Mouse (Mus musculus): ENCODE results near the gene Wfdc10. TPM values are rescaled to one million over a fixed set of nuclear protein-coding genes. Genes with fewer than 3 reads are reported as not detected.

Wfdc10 gene
- polyA plus RNA-seq, 1 experiment from 2014 or later = not detected

DNA sequence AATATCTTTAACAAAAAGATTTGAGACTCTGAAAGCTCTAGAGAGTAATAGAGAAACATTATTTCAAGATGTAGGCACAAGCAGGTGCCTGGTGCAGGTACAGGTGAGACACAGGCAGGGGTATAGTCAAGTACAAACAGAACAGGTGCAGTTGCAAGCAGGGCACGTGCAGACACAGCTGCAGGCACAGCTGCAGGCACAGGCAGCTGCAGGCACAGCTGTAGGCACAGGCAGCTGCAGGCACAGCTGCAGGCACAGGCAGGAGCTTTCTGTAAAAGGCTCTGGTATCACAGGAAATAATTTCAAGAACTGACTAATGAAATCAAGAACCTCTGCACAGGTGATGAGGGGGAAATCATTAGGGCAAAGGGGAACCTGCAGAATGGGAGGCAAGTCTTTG is 15.1 kb downstream of the Wfdc10 start:
- H3K9me3 ChIP-seq = peaks cover 13% of the 10 kb centered on the region
- H3K36me3 ChIP-seq (replicated peaks) = no peaks in the 10 kb centered on the region
- no peak overlapping the region for H3K27ac ChIP-seq
- no peak for DNase-seq (ENCODE audit: extremely low spot score, low spot score)
- no peak overlapping the region for H3K4me3 ChIP-seq
- no peaks in the 10 kb centered on the region for H3K4me1 ChIP-seq
- 46% methylated on average over 1 of the region's 1 CpGs for WGBS
- H3K27me3 ChIP-seq (ENCODE audit: poor library complexity, severe bottlenecking) = no peaks in the 10 kb centered on the region

DNA sequence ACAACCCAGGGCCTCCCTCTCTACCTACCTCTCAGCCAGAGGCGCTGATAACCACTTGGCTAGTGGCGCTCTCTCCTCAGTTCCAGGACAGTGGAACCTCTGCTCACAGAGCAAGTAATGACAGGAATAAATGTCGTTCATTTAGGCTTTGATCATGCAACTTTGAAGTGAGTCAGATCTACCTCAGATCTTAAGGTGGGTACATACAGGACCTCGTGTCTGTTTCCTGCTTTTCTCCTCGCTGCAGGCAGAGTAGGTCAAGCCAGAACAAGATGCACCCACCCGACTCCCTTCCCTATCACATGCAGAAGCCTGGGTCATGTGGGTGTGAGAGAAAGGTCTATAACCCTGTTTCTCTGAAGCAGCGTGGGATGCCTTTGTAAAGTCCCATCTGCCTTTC is 18.1 kb downstream of the Wfdc10 start, which contains the start of gene Wfdc11:
Wfdc11 (minus strand) TSS at position 101 of the 400 bp plus-strand sequence.
- WGBS = 84% methylated on average over 7 of the region's 7 CpGs
- H3K4me3 ChIP-seq = no peak within 1 kb of the TSS
- H3K27ac ChIP-seq = no peak within 1 kb of the TSS
- DNase-seq (ENCODE audit: extremely low spot score, low spot score) = no peak
- peaks cover 5% of the 10 kb centered on the region for H3K4me1 ChIP-seq
- H3K27me3 ChIP-seq (ENCODE audit: poor library complexity, severe bottlenecking) = no peaks in the 10 kb centered on the region
- H3K36me3 ChIP-seq (replicated peaks) = no peaks in the 10 kb centered on the region
- H3K9me3 ChIP-seq = no peaks in the 10 kb centered on the region; the same call in 1 of the 2 replicates

DNA sequence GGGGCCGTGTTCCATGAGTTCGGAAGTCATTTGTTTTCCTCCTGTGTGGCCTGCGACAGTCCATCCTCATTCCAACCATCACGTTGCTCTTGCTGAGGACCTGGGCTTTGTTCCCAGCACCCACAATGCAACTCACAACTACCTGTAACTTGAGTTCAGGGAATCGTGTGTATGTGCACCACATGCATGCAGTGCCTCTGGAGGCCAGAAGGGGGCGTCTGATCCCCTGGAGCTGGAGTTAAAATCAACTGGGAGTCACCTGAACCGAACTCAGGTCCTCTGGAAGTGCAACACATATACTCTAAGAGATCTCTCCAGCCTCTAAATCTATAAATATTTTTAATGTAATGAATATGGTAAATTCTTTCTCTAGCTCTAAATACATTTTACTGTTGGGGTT is 20.3 kb downstream of the Wfdc10 start:
- H3K27me3 ChIP-seq (ENCODE audit: poor library complexity, severe bottlenecking) = no peaks in the 10 kb centered on the region
- H3K36me3 ChIP-seq (replicated peaks) = no peaks in the 10 kb centered on the region
- WGBS = 76% methylated on average over 7 of the region's 7 CpGs
- no peak for DNase-seq (ENCODE audit: extremely low spot score, low spot score)
- no peaks in the 10 kb centered on the region for H3K9me3 ChIP-seq
- H3K27ac ChIP-seq = no peak overlapping the region
- H3K4me1 ChIP-seq = peaks cover 10% of the 10 kb centered on the region
- H3K4me3 ChIP-seq = no peak overlapping the region

DNA sequence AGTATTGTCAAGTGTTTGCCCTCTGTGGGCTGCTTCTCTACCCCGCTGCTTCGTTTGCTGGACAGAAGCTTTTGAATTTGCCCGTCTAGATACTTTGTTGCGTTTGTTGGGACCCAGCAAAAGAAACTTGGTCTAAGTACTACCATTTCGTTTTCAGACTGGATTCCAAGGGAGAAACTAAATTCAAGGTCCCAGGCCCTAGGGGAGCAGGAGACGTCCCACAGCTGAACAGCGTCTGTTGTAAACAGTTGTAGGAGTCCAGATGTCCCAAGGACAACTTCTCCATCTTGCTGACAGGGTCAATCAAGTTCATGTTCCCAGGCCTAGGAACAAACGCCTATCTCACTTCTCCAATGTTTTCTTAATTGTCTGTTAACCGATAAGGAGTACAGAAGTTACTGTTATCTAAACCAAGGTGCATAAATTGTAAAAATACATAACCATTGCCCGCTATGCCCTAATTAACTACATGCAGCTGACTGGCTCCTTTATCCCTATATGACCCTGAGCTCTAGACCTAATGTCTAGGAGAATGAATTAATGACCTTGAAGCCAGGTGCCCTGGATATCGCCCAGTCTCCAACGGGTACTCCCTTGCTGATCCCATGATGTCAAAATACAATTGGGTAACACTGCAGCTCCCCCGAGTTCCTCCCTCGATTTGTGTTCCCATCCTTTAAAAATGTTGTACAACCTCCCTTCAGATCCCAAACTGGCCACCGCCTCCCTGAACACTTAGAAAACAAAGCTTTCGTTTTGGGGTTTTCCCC is 21.3 kb downstream of the Wfdc10 start:
- H3K27me3 ChIP-seq (ENCODE audit: poor library complexity, severe bottlenecking) = no peaks in the 10 kb centered on the region
- WGBS = 89% methylated on average over 16 of the region's 16 CpGs
- no peaks in the 10 kb centered on the region for H3K36me3 ChIP-seq (replicated peaks)

DNA sequence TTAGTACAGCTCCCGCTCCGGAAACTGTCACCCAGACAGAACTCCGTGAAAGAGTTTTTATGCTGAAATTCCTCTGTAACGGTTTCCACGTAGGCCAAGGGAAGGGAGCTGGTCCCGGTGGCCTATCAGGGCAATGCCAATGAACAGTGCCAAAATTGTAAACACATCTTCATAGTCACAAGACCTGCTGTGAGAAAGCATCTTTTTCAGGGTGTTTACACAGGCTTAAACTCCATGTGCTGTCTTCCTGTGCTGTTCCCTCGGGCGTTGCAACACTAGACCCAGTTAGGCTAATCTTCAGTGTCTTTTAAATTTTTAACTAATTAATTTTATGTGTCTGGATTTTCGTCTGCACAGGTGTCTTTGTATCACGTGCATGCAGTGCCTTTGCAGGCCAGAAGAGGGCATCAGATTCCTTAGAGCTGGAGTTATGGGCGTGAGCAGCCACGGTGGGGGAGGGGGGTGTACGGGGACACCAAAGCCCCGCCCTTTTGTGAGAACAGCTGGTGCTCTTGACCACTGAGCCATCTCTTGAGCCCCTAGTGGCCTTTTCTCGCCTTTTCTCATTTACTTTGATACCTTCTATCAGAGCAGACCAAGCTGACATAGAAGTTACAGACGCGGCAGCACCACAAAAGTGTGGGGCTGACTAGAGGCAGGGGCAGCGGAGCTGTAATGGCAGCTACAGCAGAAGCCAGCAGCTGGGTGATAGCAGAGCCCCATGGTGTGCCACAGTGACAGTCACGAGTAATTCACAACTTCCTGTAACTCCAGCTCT is 23.2 kb downstream of the Wfdc10 start:
- DNase-seq (ENCODE audit: extremely low spot score, low spot score) = peak; percentile 79
- H3K27ac ChIP-seq = 0 out of 2 replicates have a peak overlapping the region, but pooled peaks have one; percentile 35

More for the DNA sequence above, 21.3 kb downstream of the Wfdc10 start:
- DNase-seq (ENCODE audit: extremely low spot score, low spot score) = no peak
- Histone ChIP-seq H3K4me1 (peaks cover 10% of the 10 kb centered on the region), H3K27ac (no peak overlapping the region), H3K4me3 (no peak overlapping the region), H3K9me3 (no peaks in the 10 kb centered on the region)

DNA sequence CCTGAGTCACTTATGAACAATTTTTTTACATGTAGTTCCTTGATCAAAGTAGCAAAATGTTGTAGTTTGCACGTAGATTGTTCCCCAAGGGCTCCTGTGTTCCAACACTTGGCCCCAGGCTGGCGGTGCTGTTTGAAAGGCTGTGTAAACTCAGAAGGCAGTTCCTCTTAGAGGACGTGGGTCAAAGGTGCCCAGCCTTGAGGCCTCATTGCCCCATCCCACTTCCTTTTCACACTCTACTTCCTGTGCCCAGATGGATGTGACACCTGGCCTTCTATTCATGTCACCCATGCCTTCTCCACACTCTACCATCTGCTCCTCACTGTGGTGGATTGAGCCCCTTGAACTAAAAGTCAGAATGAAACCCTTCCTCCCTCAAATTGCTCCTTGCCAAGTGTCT is 24.1 kb downstream of the Wfdc10 start:
- Histone ChIP-seq H3K36me3 (replicated peaks) (no peaks in the 10 kb centered on the region), H3K4me1 (peaks cover 10% of the 10 kb centered on the region), H3K27me3 (ENCODE audit: poor library complexity, severe bottlenecking) (no peaks in the 10 kb centered on the region), H3K9me3 (no peaks in the 10 kb centered on the region), H3K27ac (no peak overlapping the region), H3K4me3 (no peak overlapping the region)
- DNase-seq (ENCODE audit: extremely low spot score, low spot score) = no peak
- 71% methylated on average over 3 of the region's 3 CpGs for WGBS

More for the DNA sequence above, 23.2 kb downstream of the Wfdc10 start:
- H3K36me3 ChIP-seq (replicated peaks) = no peaks in the 10 kb centered on the region
- H3K9me3 ChIP-seq = no peaks in the 10 kb centered on the region
- no peaks in the 10 kb centered on the region for H3K27me3 ChIP-seq (ENCODE audit: poor library complexity, severe bottlenecking)
- peak overlapping the region; percentile 44 for H3K4me3 ChIP-seq
- WGBS = 28% methylated on average over 19 of the region's 19 CpGs
- peaks cover 10% of the 10 kb centered on the region for H3K4me1 ChIP-seq

DNA sequence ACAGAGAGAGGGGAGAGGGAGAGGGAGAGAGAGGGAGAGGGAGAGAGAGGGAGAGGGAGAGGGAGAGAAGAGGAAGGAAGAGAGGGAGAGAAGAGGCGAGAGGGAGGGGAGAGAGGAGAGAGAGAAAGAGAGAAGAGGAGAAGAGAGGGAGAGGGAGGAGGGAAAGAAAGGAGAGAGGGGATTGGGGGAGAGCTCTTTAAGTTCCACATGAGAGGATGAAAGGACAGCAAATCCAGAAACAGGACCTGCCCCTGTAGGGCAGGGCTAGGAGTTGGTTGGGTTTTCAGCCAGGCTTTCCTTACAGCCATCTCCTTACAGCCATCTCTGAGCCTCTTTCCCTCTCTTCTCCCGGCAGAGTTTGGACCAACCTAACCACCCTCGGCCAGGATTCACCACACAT is 29.0 kb downstream of the Wfdc10 start, which contains the start of gene Wfdc13:
Wfdc13 (plus strand) TSS at position 301 of the 400 bp plus-strand sequence.
- Histone ChIP-seq H3K9me3 (no peaks in the 10 kb centered on the region), H3K36me3 (replicated peaks) (no peaks in the 10 kb centered on the region), H3K27me3 (ENCODE audit: poor library complexity, severe bottlenecking) (no peaks in the 10 kb centered on the region), H3K4me1 (no peaks in the 10 kb centered on the region), H3K27ac (no peak within 1 kb of the TSS), H3K4me3 (no peak within 1 kb of the TSS)
- 69% methylated on average over 3 of the region's 3 CpGs for whole genome bisulfite sequencing
- DNase-seq (ENCODE audit: extremely low spot score, low spot score) = no peak

DNA sequence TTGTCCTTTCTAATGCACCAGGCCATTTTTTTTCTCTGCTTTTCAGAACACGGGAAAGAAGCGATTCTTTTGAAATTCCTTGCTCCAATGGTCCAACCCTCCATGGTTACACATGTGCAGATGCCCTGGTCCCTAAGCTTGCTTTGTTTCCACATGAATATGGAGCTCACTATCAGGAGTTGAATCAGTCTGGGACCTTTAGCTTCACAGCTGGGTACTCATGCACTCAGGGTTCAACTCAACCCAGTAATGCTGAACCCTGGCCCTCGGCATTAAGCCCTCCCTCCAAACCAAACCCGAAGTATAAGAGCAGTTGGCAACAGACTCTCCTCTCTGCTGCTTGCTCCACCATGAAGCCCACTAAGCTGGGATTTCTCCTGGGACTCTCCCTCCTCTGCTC is 42.4 kb downstream of the Wfdc10 start, which contains the start of gene Spint4:
Spint4 (plus strand) TSS at position 301 of the 400 bp plus-strand sequence.
- DNase-seq (ENCODE audit: extremely low spot score, low spot score) = no peak
- no peaks in the 10 kb centered on the region for H3K36me3 ChIP-seq (replicated peaks)
- no peak within 1 kb of the TSS for H3K27ac ChIP-seq
- no peaks in the 10 kb centered on the region for H3K4me1 ChIP-seq
- WGBS = 89% methylated on average over 4 of the region's 4 CpGs
- H3K4me3 ChIP-seq = no peak within 1 kb of the TSS
- no peaks in the 10 kb centered on the region for H3K27me3 ChIP-seq (ENCODE audit: poor library complexity, severe bottlenecking)
- H3K9me3 ChIP-seq = no peaks in the 10 kb centered on the region

DNA sequence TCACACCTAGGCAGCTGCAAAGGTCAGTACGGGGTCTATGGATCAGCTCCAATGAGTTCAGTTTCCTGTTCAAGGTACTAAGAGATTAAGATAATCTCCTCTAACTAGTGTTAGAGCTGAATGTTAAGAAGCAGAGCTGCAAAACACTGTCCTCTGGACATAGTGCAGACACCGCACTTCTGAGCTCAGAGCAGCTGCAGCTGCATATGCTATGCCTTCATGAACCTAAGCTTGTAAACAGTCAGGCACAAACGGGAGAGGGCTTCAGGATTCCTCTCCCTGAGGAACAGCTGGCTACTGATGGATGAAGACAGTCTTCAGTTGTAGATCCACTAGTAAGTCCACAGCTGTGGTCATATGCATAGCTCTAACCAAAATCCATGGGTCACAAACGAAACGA is 45.1 kb downstream of the Wfdc10 start:
- no peaks in the 10 kb centered on the region for H3K9me3 ChIP-seq
- no peaks in the 10 kb centered on the region for H3K4me1 ChIP-seq
- no peak overlapping the region for H3K4me3 ChIP-seq
- no peaks in the 10 kb centered on the region for H3K36me3 ChIP-seq (replicated peaks)
- H3K27me3 ChIP-seq (ENCODE audit: poor library complexity, severe bottlenecking) = no peaks in the 10 kb centered on the region
- DNase-seq (ENCODE audit: extremely low spot score, low spot score) = no peak
- no peak overlapping the region for H3K27ac ChIP-seq
- 83% methylated on average over 5 of the region's 5 CpGs for whole genome bisulfite sequencing

DNA sequence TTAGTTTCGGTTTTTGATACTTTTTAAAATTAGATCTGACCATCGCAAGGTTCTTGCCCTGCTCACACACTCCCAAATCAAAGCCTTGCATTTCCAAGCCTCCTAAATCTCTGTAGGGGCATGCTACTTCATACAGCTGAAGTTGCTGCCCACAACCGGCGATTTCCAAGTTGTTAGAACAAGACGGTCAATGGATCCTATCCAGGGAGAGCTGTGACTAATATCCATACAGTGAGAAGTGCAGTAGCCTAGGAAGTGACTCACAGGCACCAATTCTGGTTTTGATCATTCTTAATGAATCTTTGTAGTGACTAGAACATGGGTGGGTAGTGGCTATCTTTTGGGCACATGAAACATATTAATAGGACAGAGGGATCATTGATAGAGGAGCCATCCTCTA is 45.9 kb downstream of the Wfdc10 start:
- Histone ChIP-seq H3K27me3 (ENCODE audit: poor library complexity, severe bottlenecking) (no peaks in the 10 kb centered on the region), H3K9me3 (no peaks in the 10 kb centered on the region), H3K4me3 (no peak overlapping the region), H3K4me1 (no peaks in the 10 kb centered on the region), H3K27ac (no peak overlapping the region), H3K36me3 (replicated peaks) (no peaks in the 10 kb centered on the region)
- DNase-seq (ENCODE audit: extremely low spot score, low spot score) = no peak
- 93% methylated on average over 5 of the region's 5 CpGs for WGBS

DNA sequence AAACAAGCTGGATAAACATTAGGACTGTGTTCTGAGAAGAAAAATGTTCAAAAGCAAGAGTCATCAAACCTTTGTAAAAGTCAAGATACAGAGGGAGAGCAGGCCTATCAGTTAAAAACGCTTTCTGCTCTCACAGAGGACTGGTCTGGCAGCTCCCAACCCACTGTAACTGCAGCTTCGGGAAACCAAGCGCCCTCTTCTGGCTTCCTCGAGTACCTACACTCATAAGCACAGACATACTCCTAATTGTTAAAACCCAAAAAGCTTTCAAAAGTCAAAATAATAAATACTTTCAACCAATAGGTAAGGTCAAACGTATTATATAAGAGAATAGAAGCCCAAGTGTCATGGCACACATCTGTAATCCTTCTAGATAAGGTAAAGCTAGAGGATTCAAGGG is 48.4 kb downstream of the Wfdc10 start:
- Histone ChIP-seq H3K4me1 (no peaks in the 10 kb centered on the region), H3K27ac (no peak overlapping the region), H3K27me3 (ENCODE audit: poor library complexity, severe bottlenecking) (no peaks in the 10 kb centered on the region), H3K9me3 (no peaks in the 10 kb centered on the region), H3K36me3 (replicated peaks) (no peaks in the 10 kb centered on the region), H3K4me3 (no peak overlapping the region)
- WGBS = 76% methylated on average over 5 of the region's 5 CpGs
- DNase-seq (ENCODE audit: extremely low spot score, low spot score) = no peak

DNA sequence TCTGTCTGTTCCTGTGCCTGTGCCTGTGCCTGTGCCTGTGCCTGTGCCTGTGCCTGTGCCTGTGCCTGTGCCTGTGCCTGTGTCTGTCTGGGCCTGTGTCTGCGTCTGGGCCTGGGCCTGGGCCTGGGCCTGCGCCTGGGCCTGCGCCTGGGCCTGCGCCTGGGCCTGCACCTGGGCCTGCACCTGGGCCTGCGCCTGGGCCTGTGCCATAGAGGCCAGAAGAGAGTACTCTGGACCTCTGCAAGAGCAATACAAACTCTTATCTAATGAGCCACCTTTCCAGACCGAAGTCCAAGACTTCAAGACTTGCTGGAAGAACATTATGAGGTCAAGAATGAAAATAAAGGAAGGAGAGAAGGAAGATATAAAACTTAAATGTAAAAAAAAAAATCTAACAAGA is 49.5 kb downstream of the Wfdc10 start:
- Histone ChIP-seq H3K4me3 (no peak overlapping the region), H3K9me3 (no peaks in the 10 kb centered on the region), H3K4me1 (no peaks in the 10 kb centered on the region), H3K36me3 (replicated peaks) (no peaks in the 10 kb centered on the region), H3K27ac (no peak overlapping the region), H3K27me3 (ENCODE audit: poor library complexity, severe bottlenecking) (no peaks in the 10 kb centered on the region)
- no peak for DNase-seq (ENCODE audit: extremely low spot score, low spot score)
- 91% methylated on average over 6 of the region's 6 CpGs for WGBS

DNA sequence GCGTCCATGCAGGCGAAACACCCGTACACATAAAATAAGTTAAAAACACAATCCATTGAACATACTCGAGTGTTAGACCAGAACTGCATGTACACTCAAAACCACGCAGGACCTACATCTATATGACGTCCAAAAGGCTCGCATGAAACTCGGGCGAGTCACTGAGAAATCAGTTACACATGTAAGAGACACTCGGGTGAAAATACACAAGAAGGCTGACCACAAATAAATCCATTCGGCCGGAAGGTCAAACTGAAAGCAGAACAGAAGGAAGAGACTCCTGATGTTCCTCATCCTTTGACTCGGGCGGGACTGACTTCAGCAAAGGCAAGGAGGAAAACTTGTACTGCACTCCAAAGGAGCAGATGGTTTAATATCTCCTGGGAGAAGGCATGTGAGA is 50.1 kb downstream of the Wfdc10 start:
- Histone ChIP-seq H3K36me3 (replicated peaks) (no peaks in the 10 kb centered on the region), H3K4me1 (no peaks in the 10 kb centered on the region), H3K27ac (no peak overlapping the region), H3K9me3 (no peaks in the 10 kb centered on the region), H3K4me3 (no peak overlapping the region), H3K27me3 (ENCODE audit: poor library complexity, severe bottlenecking) (no peaks in the 10 kb centered on the region)
- DNase-seq (ENCODE audit: extremely low spot score, low spot score) = no peak
- 92% methylated on average over 14 of the region's 14 CpGs for WGBS

Data from forebrain, embryonic 10.5 days (tissue).